Mouse (Mus musculus) forebrain, embryonic 15.5 days (tissue): ENCODE results near the gene Prcd. TPM values are rescaled to one million over a fixed set of nuclear protein-coding genes. Genes with fewer than 3 reads are reported as not detected.

Source experiments
- ATAC-seq: fragments of 200-750 bp; cut with Nextera tagmentation; replicated peaks from 2 replicates; pipeline ENCODE4 v1.8.0; 2017; ENCODE audit warnings: mild to moderate bottlenecking, moderate TSS enrichment, moderate library complexity
- H3K27ac ChIP-seq: fragments of 300-500 bp; sonication (generic); replicated peaks from 2 replicates; pipeline ENCODE4 v1.5.1; 2015; ENCODE audit warnings: mild to moderate bottlenecking, inconsistent platforms
- H3K27me3 ChIP-seq: fragments of 300-500 bp; sonication (generic); 2 replicates; pipeline ENCODE4 v1.6.1; 2015; ENCODE audit warnings: inconsistent platforms
- H3K36me3 ChIP-seq: fragments of 300-500 bp; sonication (generic); 2 replicates; pipeline ENCODE4 v1.6.1; 2015; ENCODE audit warnings: mild to moderate bottlenecking, inconsistent platforms
- H3K4me1 ChIP-seq: fragments of 300-500 bp; sonication (generic); 2 replicates; pipeline ENCODE4 v1.6.1; 2015; ENCODE audit warnings: inconsistent platforms
- H3K4me2 ChIP-seq: fragments of 300-500 bp; sonication (generic); replicated peaks from 2 replicates; pipeline ENCODE4 v1.6.1; 2015; ENCODE audit warnings: mild to moderate bottlenecking, inconsistent platforms
- H3K4me3 ChIP-seq: fragments of 300-500 bp; sonication (generic); 2 replicates; pipeline ENCODE4 v1.5.1; 2015; ENCODE audit warnings: mild to moderate bottlenecking, inconsistent platforms
- H3K9ac ChIP-seq: fragments of 300-500 bp; sonication (generic); replicated peaks from 2 replicates; pipeline ENCODE4 v1.6.1; 2015; ENCODE audit warnings: mild to moderate bottlenecking, inconsistent platforms
- H3K9me3 ChIP-seq: fragments of 300-500 bp; sonication (generic); 2 replicates; pipeline ENCODE4 v1.6.1; 2016; ENCODE audit warnings: inconsistent platforms
- WGBS: fragments of 180-500 bp; shearing (Covaris S2); methylation state at CpG from one replicate; pipeline ENCODE4 v1.1.7; 2015; ENCODE audit warnings: mixed read lengths; 5-methylcytosine and 5-hydroxymethylcytosine counted together
- polyA plus RNA-seq: library from polyadenylated mRNA; unstranded; fragments of >200 nt; fragmentation: Nextera tagmentation; extraction: Ambion mirVana; gene quantifications from 2 replicates; pipeline ENCODE4 v1.2.1, GENCODE M21; 2015

Prcd gene
- polyA plus RNA-seq, 1 experiment from 2014 or later, result 2.0 TPM

GRCm38 (mm10) chr11:116693899-116694249 lies 40.5 kb downstream of the Prcd start:
- Histone ChIP-seq H3K36me3 (no peaks in the 10 kb centered on the region), H3K27ac (no peak overlapping the region), H3K9me3 (no peaks in the 10 kb centered on the region), H3K4me3 (0 out of 2 replicates have a peak overlapping the region, but pooled peaks have one; percentile 34), H3K4me1 (peaks cover 15% of the 10 kb centered on the region), H3K27me3 (peaks cover 24% of the 10 kb centered on the region), H3K4me2 (peak overlapping the region; percentile 48), H3K9ac (no peak overlapping the region)
- no peak for ATAC-seq
- WGBS, result 31% methylated on average over 4 of the region's 4 CpGs

- no peak for ATAC-seq
- 0 out of 2 replicates have a peak overlapping the region, but pooled peaks have one; percentile 24 for H3K9ac ChIP-seq
- no peaks in the 10 kb centered on the region for H3K9me3 ChIP-seq
- no peak overlapping the region for H3K27ac ChIP-seq
- H3K4me3 ChIP-seq, result peak overlapping the region; percentile 34
- no peaks in the 10 kb centered on the region for H3K36me3 ChIP-seq
- peak overlapping the region; percentile 48 for H3K4me2 ChIP-seq
- H3K27me3 ChIP-seq, result peaks cover 24% of the 10 kb centered on the region
- WGBS, result 1% methylated on average over 73 of the region's 73 CpGs
- H3K4me1 ChIP-seq, result peaks cover 15% of the 10 kb centered on the region
Observed at GRCm38 (mm10) chr11:116694250-116695193, 41.2 kb downstream of the Prcd start.

DNA sequence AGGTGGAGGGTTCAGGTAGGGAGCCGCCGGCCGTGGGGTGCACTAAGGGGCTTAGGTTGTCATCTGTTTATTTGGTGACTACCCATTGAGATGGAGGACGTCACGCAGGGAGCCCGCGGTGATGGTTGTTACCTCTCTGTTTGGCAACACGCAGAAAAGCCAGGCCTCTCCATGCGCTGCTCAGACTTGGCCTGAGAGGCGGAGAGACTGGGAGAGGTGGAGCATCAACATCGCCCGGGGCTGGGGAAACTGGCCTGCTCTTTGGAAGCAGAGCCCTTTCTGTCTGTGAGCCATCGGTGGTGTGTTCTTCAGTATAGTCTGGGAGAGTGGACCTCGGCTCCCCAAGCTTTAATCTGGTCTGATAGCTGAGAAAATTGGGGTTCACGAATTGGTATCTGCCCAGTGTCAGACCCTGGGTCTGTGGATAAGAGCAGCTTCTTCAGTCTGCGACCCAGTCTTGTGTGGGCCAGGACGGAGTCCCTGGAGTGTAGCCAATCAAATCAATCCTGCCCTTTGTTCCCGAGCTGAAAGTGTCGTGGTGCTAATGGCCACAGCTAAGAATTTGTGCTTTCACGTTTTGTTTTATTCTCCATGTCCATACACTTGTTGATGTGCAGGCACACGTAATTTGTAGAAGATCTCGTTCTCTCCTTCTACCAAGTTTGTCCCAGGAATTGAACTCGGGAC lies 42.0 kb downstream of the Prcd start:
- Histone ChIP-seq H3K4me2 (no peak overlapping the region), H3K36me3 (no peaks in the 10 kb centered on the region), H3K9me3 (no peaks in the 10 kb centered on the region), H3K4me1 (peaks cover 15% of the 10 kb centered on the region), H3K27ac (no peak overlapping the region), H3K4me3 (no peak overlapping the region), H3K9ac (no peak overlapping the region), H3K27me3 (peaks cover 24% of the 10 kb centered on the region)
- 15% methylated on average over 23 of the region's 23 CpGs for WGBS
- ATAC-seq, result no peak

- H3K4me3 ChIP-seq, result no peak overlapping the region
- H3K9me3 ChIP-seq, result no peaks in the 10 kb centered on the region
- no peak overlapping the region for H3K27ac ChIP-seq
- ATAC-seq, result no peak
- H3K4me1 ChIP-seq, result peaks cover 15% of the 10 kb centered on the region
- H3K9ac ChIP-seq, result no peak overlapping the region
- no peaks in the 10 kb centered on the region for H3K36me3 ChIP-seq
- 89% methylated on average over 4 of the region's 4 CpGs for WGBS
- peaks cover 24% of the 10 kb centered on the region for H3K27me3 ChIP-seq
- no peak overlapping the region for H3K4me2 ChIP-seq
Observed at GRCm38 (mm10) chr11:116696426-116696825, 43.1 kb downstream of the Prcd start.

GRCm38 (mm10) chr11:116697521-116697920 lies 44.2 kb downstream of the Prcd start:
- Histone ChIP-seq H3K4me1 (peaks cover 15% of the 10 kb centered on the region), H3K27ac (no peak overlapping the region), H3K27me3 (peaks cover 22% of the 10 kb centered on the region), H3K4me2 (no peak overlapping the region), H3K36me3 (no peaks in the 10 kb centered on the region), H3K9me3 (no peaks in the 10 kb centered on the region), H3K4me3 (no peak overlapping the region), H3K9ac (no peak overlapping the region)
- 78% methylated on average over 9 of the region's 9 CpGs for WGBS
- ATAC-seq, result no peak

DNA sequence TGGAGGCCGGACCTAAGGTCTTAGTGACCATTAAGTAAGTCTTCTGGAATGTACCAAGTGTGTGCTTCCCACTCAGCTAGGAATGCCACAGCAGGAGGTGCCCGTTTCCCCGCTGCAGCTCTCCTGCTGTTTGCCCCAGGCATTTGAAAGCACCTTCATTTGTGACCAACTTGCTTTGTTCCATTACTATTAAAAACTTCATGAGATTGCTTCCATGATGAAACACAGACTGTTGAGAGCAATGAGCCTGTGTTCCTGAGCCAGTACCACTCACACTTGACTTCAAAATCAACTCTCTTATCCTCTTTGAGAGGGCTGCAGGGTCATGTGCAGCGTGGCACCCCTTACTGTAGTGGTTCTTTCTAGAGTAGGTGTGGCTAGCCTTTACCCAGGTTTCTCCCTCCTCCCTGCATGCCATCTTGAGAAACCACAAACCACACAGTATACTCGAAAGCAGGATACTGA lies 48.1 kb downstream of the Prcd start:
- no peak for ATAC-seq
- no peak overlapping the region for H3K9ac ChIP-seq
- H3K27ac ChIP-seq, result no peak overlapping the region
- H3K27me3 ChIP-seq, result no peaks in the 10 kb centered on the region
- H3K4me2 ChIP-seq, result no peak overlapping the region
- no peak overlapping the region for H3K4me3 ChIP-seq
- no peaks in the 10 kb centered on the region for H3K4me1 ChIP-seq
- H3K36me3 ChIP-seq, result no peaks in the 10 kb centered on the region
- 31% methylated on average over 5 of the region's 5 CpGs for WGBS
- H3K9me3 ChIP-seq, result no peaks in the 10 kb centered on the region

GRCm38 (mm10) chr11:116704336-116705035 lies 51.2 kb downstream of the Prcd start:
- Histone ChIP-seq H3K9me3 (no peaks in the 10 kb centered on the region), H3K9ac (no peak overlapping the region), H3K36me3 (no peaks in the 10 kb centered on the region), H3K4me1 (peaks cover under 1% of the 10 kb centered on the region), H3K27me3 (no peaks in the 10 kb centered on the region), H3K27ac (no peak overlapping the region), H3K4me2 (no peak overlapping the region), H3K4me3 (no peak overlapping the region)
- WGBS, result 92% methylated on average over 8 of the region's 8 CpGs
- ATAC-seq, result no peak

DNA sequence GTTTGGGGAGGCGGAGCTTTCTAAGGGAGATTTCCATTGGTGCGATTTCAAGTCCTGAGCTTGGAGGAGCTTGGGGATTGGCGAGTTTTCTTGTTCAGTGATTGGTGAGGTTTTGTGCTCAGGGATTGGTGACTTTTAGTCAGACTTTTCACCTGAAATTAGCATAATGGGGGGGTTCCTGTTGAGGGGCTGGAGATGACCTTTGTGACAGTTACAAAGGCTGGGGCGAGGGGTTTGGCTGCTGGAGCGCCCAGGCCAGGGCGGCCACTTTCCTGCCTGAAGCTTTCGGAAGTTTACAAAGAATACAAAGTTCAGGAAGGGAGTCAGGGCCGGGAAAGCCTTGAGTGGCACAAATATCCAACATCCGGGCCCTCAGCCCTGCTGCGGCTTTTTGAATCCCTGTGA lies 51.9 kb downstream of the Prcd start:
- no peaks in the 10 kb centered on the region for H3K36me3 ChIP-seq
- no peak overlapping the region for H3K27ac ChIP-seq
- WGBS, result 91% methylated on average over 10 of the region's 10 CpGs
- no peak overlapping the region for H3K4me3 ChIP-seq
- H3K4me1 ChIP-seq, result peaks cover 6% of the 10 kb centered on the region
- ATAC-seq, result no peak
- H3K4me2 ChIP-seq, result no peak overlapping the region
- H3K27me3 ChIP-seq, result no peaks in the 10 kb centered on the region
- no peaks in the 10 kb centered on the region for H3K9me3 ChIP-seq
- no peak overlapping the region for H3K9ac ChIP-seq

DNA sequence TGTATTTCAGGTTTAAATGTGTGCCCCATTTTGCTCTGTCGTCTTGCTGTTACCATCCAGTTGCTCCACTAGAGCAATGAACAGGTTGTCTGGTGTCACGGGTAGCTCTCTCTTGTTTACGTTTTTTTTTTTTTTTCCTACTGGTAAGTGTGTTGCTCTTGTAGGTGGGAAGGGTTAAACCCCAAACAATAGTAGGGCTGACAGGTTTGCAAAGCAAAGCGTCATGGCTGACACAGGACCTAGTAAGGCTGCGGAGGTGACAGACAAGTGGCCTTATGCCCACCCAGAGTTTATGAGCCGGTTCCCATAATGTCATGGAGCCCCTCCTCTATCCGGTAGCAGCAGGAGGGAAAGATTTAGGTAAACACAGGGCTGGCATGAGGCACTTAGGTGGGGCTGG lies 53.0 kb downstream of the Prcd start:
- Histone ChIP-seq H3K27me3 (no peaks in the 10 kb centered on the region), H3K27ac (no peak overlapping the region), H3K4me2 (no peak overlapping the region), H3K9ac (no peak overlapping the region), H3K36me3 (no peaks in the 10 kb centered on the region), H3K4me1 (peaks cover 11% of the 10 kb centered on the region), H3K4me3 (no peak overlapping the region), H3K9me3 (no peaks in the 10 kb centered on the region)
- ATAC-seq, result no peak
- WGBS, result 41% methylated on average over 7 of the region's 7 CpGs

GRCm38 (mm10) chr11:116710171-116710570 lies 56.8 kb downstream of the Prcd start:
- no peaks in the 10 kb centered on the region for H3K9me3 ChIP-seq
- no peak overlapping the region for H3K9ac ChIP-seq
- peaks cover 11% of the 10 kb centered on the region for H3K4me1 ChIP-seq
- H3K4me3 ChIP-seq, result no peak overlapping the region
- H3K36me3 ChIP-seq, result no peaks in the 10 kb centered on the region
- H3K27me3 ChIP-seq, result no peaks in the 10 kb centered on the region
- ATAC-seq, result no peak
- H3K27ac ChIP-seq, result peak overlapping the region; percentile 32; the same call in 1 of the 2 replicates
- H3K4me2 ChIP-seq, result no peak overlapping the region
- 19% methylated on average over 10 of the region's 10 CpGs for WGBS

DNA sequence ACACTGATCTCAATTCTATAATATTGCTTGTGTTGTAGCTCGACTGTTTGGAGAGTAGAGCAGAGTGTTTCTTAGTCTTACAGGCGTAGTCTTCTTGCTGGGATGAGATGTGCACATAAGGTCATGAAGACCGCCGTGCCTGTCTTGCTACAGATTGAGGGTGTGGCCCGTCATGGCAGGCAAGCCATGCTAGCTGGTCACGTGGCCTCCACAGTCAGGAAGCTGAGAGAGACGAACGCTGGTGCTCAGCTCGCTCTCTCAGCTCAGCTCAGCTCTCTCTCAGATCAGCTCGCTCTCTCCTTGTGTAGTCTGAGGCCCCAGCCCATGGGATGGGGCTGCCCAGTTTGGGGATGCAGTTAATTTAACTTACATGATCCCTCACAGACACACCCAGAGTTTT lies 57.5 kb downstream of the Prcd start:
- H3K4me3 ChIP-seq, result no peak overlapping the region
- WGBS, result 89% methylated on average over 10 of the region's 10 CpGs
- H3K4me2 ChIP-seq, result no peak overlapping the region
- ATAC-seq, result no peak
- H3K9ac ChIP-seq, result no peak overlapping the region
- H3K4me1 ChIP-seq, result peaks cover 11% of the 10 kb centered on the region
- no peaks in the 10 kb centered on the region for H3K36me3 ChIP-seq
- H3K27me3 ChIP-seq, result no peaks in the 10 kb centered on the region
- H3K9me3 ChIP-seq, result no peaks in the 10 kb centered on the region
- H3K27ac ChIP-seq, result peak overlapping the region; percentile 32

DNA sequence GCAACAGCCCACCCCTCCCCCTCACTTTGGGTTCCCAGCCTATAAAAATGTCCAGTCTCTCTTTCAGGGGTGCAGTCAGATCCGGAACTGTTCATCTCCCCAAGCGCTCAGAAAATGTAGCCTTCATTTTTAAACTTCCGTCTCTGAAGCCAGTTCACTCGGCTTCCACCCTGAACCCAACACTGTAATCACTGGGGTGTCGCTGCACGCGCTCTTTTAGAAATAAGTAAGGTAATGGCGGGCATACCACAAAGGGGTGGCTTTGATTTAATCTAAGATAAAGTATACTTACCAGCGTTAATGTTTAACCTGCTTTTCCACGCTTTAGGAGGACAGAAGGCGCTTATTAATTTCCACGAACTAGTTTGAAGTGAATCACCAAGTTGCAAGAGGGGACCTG lies 60.7 kb downstream of the Prcd start:
- no peak overlapping the region for H3K27ac ChIP-seq
- no peak overlapping the region for H3K4me2 ChIP-seq
- no peak overlapping the region for H3K9ac ChIP-seq
- H3K36me3 ChIP-seq, result no peaks in the 10 kb centered on the region
- no peaks in the 10 kb centered on the region for H3K9me3 ChIP-seq
- H3K4me1 ChIP-seq, result peaks cover 11% of the 10 kb centered on the region
- H3K4me3 ChIP-seq, result no peak overlapping the region
- H3K27me3 ChIP-seq, result no peaks in the 10 kb centered on the region
- 94% methylated on average over 12 of the region's 12 CpGs for WGBS
- no peak for ATAC-seq
